Mouse (Mus musculus): ENCODE measurements at regions not wholly inside any gene's neighbourhood (a gene's known extent, or its start where the extent isn't known, plus 50 kb on each side); places are given as distances from the start of the nearest gene placed in this dataset.

DNA sequence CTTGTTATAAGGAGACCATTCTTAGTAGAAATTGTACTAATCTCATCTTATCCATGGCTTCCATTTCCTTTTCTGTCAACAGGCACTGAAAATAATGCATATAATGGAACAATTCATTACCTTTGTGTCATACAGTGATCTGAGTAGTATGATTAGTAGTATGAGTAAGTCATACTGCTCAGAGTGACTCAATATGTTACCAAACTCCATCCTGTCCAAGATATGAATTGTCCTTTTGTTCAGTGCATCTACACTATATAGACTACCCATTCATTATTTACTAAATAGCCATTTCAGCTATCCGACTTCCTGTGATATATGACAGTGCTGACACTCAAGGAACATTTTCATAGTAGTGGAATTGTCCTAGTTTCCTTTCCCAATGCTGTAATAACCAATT lies 86.6 kb downstream of the Pxdc1 start:
- TF ChIP-seq CTCF (IDR thresholded peaks at IDR 0.05; ENCODE audit: low read depth), result no peak
- TF ChIP-seq EP300 (IDR thresholded peaks at IDR 0.05; ENCODE audit: low read depth), result no peak

Measured in liver, postnatal 0 days (tissue).